Mouse (Mus musculus) left cerebral cortex, adult 2 months (tissue): ENCODE measurements around the gene Lat. TPM values are rescaled to one million over a fixed set of nuclear protein-coding genes. Genes with fewer than 3 reads are reported as not detected.
"Not testable (repeated sequence)": the region's sequence is repeated elsewhere in the genome, so short reads cannot be mapped to it uniquely, and the experiment has no call there.

Experiments used
- DNase-seq, 2 experiments: peaks; one replicate each; pipeline ENCODE4 v3.0.0; 2021 to 2022; ENCODE audit warnings: low spot score in 2 of 2, mixed read lengths in 1 of 2; ENCODE audit errors: extremely low spot score in 1 of 2
- H3K27ac ChIP-seq: fragments of 200-600 bp; 2 replicates; pipeline ENCODE4 v1.8.1; 2022
- H3K4me3 ChIP-seq: fragments of 200-600 bp; 2 replicates; pipeline ENCODE4 v1.8.1; 2022
- CTCF ChIP-seq: fragments of 200-600 bp; IDR thresholded peaks from 2 replicates; pipeline ENCODE4 v1.8.1; 2022; ENCODE audit warnings: antibody characterized with exemption, mild to moderate bottlenecking, moderate library complexity
- intact Hi-C: fragments of 180-260 bp; cut with DNase I; formaldehyde crosslinking; loops from one replicate; pipeline ENCODE4 v1.15.1; 2025
- total RNA-seq, 2 experiments: library from RNA; stranded (reverse); gene quantifications; 2 replicates each; pipeline ENCODE4 v1.2.3; 2021

The Lat gene
- total RNA-seq, 2 experiments from 2014 or later, result 0.93 to 1.2 TPM

GRCm38 (mm10) chr7:126348293-126348692 lies 21.1 kb downstream of the Lat start:
- H3K4me3 ChIP-seq, result no peak overlapping the region
- intact Hi-C loops, result no loop called here
- H3K27ac ChIP-seq, result no peak overlapping the region
- no peak for TF ChIP-seq CTCF
- DNase-seq, result no peak

GRCm38 (mm10) chr7:126347098-126347497 lies 22.3 kb downstream of the Lat start:
- DNase-seq, result no peak
- TF ChIP-seq CTCF, result no peak
- intact Hi-C loops, result no loop called here
- Histone ChIP-seq H3K27ac (no peak overlapping the region), H3K4me3 (no peak overlapping the region)

GRCm38 (mm10) chr7:126345969-126346368 lies 23.4 kb downstream of the Lat start:
- TF ChIP-seq CTCF, result no peak
- intact Hi-C loops, result no loop called here
- DNase-seq, result no peak

GRCm38 (mm10) chr7:126345557-126345956 lies 23.8 kb downstream of the Lat start:
- intact Hi-C loops, result no loop called here

More at GRCm38 (mm10) chr7:126345969-126346368, 23.4 kb downstream of the Lat start:
- Histone ChIP-seq H3K27ac (no peak overlapping the region), H3K4me3 (no peak overlapping the region)

GRCm38 (mm10) chr7:126340896-126341295 lies 28.5 kb downstream of the Lat start:
- no peak overlapping the region for H3K4me3 ChIP-seq
- no peak for DNase-seq
- H3K27ac ChIP-seq, result no peak overlapping the region
- intact Hi-C loops, result no loop called here
- TF ChIP-seq CTCF, result no peak

More at GRCm38 (mm10) chr7:126345557-126345956, 23.8 kb downstream of the Lat start:
- no peak for DNase-seq
- no peak for TF ChIP-seq CTCF
- H3K4me3 ChIP-seq, result no peak overlapping the region
- H3K27ac ChIP-seq, result no peak overlapping the region

GRCm38 (mm10) chr7:126340206-126340618 lies 29.2 kb downstream of the Lat start:
- intact Hi-C loops, result no loop called here
- no peak for DNase-seq
- Histone ChIP-seq H3K4me3 (no peak overlapping the region), H3K27ac (no peak overlapping the region)
- TF ChIP-seq CTCF, result no peak

- TF ChIP-seq CTCF, result no peak
- Histone ChIP-seq H3K4me3 (no peak overlapping the region), H3K27ac (no peak overlapping the region)
- intact Hi-C loops, result no loop called here
- DNase-seq, result no peak
Measured at GRCm38 (mm10) chr7:126339521-126339971, 29.8 kb downstream of the Lat start.

- DNase-seq, result no peak
Measured at GRCm38 (mm10) chr7:126338906-126339305, 30.5 kb downstream of the Lat start.

GRCm38 (mm10) chr7:126335556-126335955 lies 33.8 kb downstream of the Lat start:
- Histone ChIP-seq H3K4me3 (no peak overlapping the region), H3K27ac (no peak overlapping the region)
- intact Hi-C loops, result no loop called here
- peak; percentile 25 for TF ChIP-seq CTCF
- no peak for DNase-seq

More at GRCm38 (mm10) chr7:126338906-126339305, 30.5 kb downstream of the Lat start:
- TF ChIP-seq CTCF, result no peak
- no peak overlapping the region for H3K27ac ChIP-seq
- no peak overlapping the region for H3K4me3 ChIP-seq
- intact Hi-C loops, result no loop called here

- H3K27ac ChIP-seq, result no peak overlapping the region
- intact Hi-C loops, result loop anchor here (5.0 kb wide), 1 partner anchor 125 kb away; no protein-coding TSS in a partner anchor
- TF ChIP-seq CTCF, result peak; percentile 1; the same call in 1 of the 2 replicates
Measured at GRCm38 (mm10) chr7:126332691-126333090, 36.7 kb downstream of the Lat start.

GRCm38 (mm10) chr7:126330693-126331092 lies 38.7 kb downstream of the Lat start:
- TF ChIP-seq CTCF, result no peak
- Histone ChIP-seq H3K4me3 (no peak overlapping the region), H3K27ac (no peak overlapping the region)
- no peak for DNase-seq
- intact Hi-C loops, result loop anchor here (5.0 kb wide), 1 partner anchor 127 kb away; no protein-coding TSS in a partner anchor

More at GRCm38 (mm10) chr7:126332691-126333090, 36.7 kb downstream of the Lat start:
- DNase-seq, result no peak
- H3K4me3 ChIP-seq, result no peak overlapping the region

GRCm38 (mm10) chr7:126329907-126330645 lies 39.3 kb downstream of the Lat start:
- intact Hi-C loops, result loop anchor here (5.0 kb wide), 1 partner anchor 127 kb away; no protein-coding TSS in a partner anchor
- TF ChIP-seq CTCF, result no peak
- no peak overlapping the region for H3K4me3 ChIP-seq
- H3K27ac ChIP-seq, result no peak overlapping the region
- DNase-seq, result no peak

GRCm38 (mm10) chr7:126328848-126329247 lies 40.5 kb downstream of the Lat start:
- intact Hi-C loops, H3K27ac ChIP-seq, H3K4me3 ChIP-seq, DNase-seq: not testable (repeated sequence)

- intact Hi-C loops, H3K27ac ChIP-seq: not testable (repeated sequence)
Measured at GRCm38 (mm10) chr7:126325576-126326273, 43.6 kb downstream of the Lat start.

More at GRCm38 (mm10) chr7:126325576-126326273, 43.6 kb downstream of the Lat start:
- not testable (repeated sequence) for DNase-seq, H3K4me3 ChIP-seq
